Mouse (Mus musculus) embryonic fibroblast, embryonic 13.5 days (primary cell): ENCODE measurements around the gene Fars2.

Experiments used
- CTCF ChIP-seq: IDR thresholded peaks from 2 replicates; pipeline ENCODE4 v1.5.1; 2011; ENCODE audit warnings: mild to moderate bottlenecking, control low read depth, low read length, moderate library complexity, borderline replicate concordance; ENCODE audit not compliant: insufficient read depth
- POLR2A ChIP-seq: IDR thresholded peaks from 2 replicates; pipeline ENCODE4 v1.6.1; 2011; ENCODE audit warnings: low read depth, mild to moderate bottlenecking, control low read depth, low read length, moderate library complexity

DNA sequence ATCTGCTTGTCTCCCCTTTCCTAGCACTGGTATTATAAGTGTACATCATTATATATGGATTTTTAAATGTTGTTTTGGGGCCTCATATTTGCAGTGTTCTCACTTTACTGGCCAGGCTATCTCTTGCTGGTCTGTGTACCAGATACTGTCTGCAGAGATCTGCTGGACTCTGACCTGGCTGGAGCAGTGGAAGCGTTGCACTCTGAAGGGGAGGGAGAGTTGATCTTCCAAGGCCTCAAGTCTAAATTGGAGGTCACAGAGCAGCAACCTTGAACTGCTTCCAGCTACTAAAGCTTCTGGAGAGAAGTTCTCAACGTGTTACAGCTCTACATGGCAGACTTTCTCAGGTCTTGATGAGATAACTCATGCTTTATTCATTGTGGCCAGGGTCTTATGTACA, 107.2 kb downstream of the Fars2 start:
- TF ChIP-seq CTCF (no peak), POLR2A (no peak)
